Mouse (Mus musculus): ENCODE measurements at regions not wholly inside any gene's neighbourhood (a gene's known extent, or its start where the extent isn't known, plus 50 kb on each side); places are given as distances from the start of the nearest gene placed in this dataset.

DNA sequence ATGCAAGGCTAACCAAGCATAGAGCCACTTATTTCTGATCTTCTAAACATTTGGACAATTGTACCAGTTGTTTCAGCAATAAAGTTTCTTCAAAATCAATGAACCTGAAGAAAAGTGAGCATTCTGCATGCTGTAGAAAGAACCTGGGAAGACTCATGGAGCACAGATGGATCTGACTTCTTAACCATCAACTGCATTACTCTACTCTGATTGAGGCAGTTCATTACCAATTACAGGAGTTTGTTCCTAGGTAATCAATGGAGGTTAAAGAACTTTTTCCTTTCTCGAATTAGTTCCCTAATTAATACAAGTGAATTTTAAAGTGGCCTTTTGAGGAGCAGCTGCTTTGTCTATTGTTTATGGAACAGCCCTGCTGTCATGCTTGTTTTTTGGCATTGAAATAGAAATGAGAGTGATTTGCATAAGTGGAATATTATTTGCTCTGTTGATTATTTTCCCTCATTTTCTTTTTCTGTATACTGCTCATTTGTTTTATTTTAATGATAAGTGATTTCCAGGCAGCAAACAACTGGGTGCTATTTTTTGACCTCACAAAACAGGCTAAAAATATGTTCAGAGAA is 1586.4 kb upstream of the Flrt2 start:
- TF ChIP-seq EP300 (IDR thresholded peaks at IDR 0.05; ENCODE audit: low read length): no peak
- no peak for TF ChIP-seq POLR2A (IDR thresholded peaks at IDR 0.05; ENCODE audit: low read depth, low read length)
- TF ChIP-seq CTCF (conservative IDR thresholded peaks at IDR 0.05 in 1 of 2, IDR thresholded peaks at IDR 0.05 in 1 of 2; ENCODE audit: low read depth in 2 of 2, low read length in 2 of 2): no peak
- no peak for TF ChIP-seq MAFK (IDR thresholded peaks at IDR 0.05; ENCODE audit: insufficient replicate concordance, low read length)
- TF ChIP-seq CHD1 (IDR thresholded peaks at IDR 0.05; ENCODE audit: low read depth, low read length): no peak
- no peak for TF ChIP-seq SMC3 (IDR thresholded peaks at IDR 0.05; ENCODE audit: low read depth, low read length)
